Mouse (Mus musculus): ENCODE measurements at regions not wholly inside any gene's neighbourhood (a gene's known extent, or its start where the extent isn't known, plus 50 kb on each side); places are given as distances from the start of the nearest gene placed in this dataset.
A peak's percentile ranks its signal among the peaks of the same experiment; 100 is the strongest.

DNA sequence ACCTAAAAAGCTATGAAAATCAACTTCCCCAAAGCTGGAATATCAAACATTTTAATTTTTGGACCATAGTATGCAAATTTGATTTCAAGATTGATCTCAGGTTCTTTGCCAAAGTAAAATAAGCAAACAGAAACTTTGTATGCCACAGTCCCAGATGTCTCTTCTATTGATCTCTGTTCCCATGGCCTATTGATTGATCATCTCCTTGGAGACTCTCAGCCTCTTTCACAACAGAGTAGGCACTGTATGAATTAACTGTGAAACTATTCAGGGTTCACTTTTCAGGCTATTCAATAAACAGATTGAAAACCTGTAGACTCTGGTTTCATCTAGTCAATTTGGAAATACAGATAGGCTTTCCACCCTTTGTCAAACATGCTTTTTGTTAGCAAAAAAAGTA is 384.1 kb downstream of the Btg1 start:
- no peaks in the 10 kb centered on the region for H3K27me3 ChIP-seq (ENCODE audit: control insufficient read depth, insufficient read depth, low read length)
- H3K4me3 ChIP-seq (ENCODE audit: low read depth, low read length) = no peak overlapping the region
- H3K9ac ChIP-seq (ENCODE audit: low read length) = no peak overlapping the region
- no peaks in the 10 kb centered on the region for H3K9me3 ChIP-seq (ENCODE audit: control insufficient read depth, low read length)
- no peaks in the 10 kb centered on the region for H3K36me3 ChIP-seq (ENCODE audit: control insufficient read depth, insufficient read depth, low read length)
- H3K4me1 ChIP-seq (ENCODE audit: control insufficient read depth, insufficient read depth, low read length) = no peaks in the 10 kb centered on the region
- H3K27ac ChIP-seq (ENCODE audit: low read depth, low read length) = no peak overlapping the region
- ATAC-seq (ENCODE audit: low FRiP score) (no peak), DNase-seq (ENCODE audit: low spot score, missing footprints) (no peak)
- no peak overlapping the region for H3K4me2 ChIP-seq

DNA sequence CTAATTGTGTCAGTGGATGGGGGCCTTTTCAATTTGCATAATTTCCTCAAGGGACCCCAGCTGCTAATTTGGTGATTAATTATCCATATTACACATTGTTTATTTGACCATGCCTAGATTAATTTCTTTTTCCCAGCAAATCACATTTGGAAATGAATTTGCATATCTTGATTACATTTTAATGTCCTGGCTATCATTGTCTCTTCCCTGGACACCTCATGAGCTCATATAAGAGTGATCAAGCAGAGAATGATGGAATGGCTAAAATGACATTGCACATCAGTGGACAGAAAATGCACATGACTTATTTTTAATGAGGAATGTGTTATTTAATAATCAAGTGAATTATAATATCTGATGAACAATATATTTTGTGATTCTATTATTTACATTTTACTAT is 392.1 kb downstream of the Btg1 start:
- no peak for ATAC-seq (ENCODE audit: low FRiP score)
- H3K27ac ChIP-seq (ENCODE audit: low read depth, low read length) = no peak overlapping the region
- no peak overlapping the region for H3K4me2 ChIP-seq
- no peaks in the 10 kb centered on the region for H3K9me3 ChIP-seq (ENCODE audit: control insufficient read depth, low read length)
- no peak for DNase-seq (ENCODE audit: low spot score, missing footprints)
- H3K4me3 ChIP-seq (ENCODE audit: low read depth, low read length) = no peak overlapping the region
- H3K36me3 ChIP-seq (ENCODE audit: control insufficient read depth, insufficient read depth, low read length) = no peaks in the 10 kb centered on the region
- no peak overlapping the region for H3K9ac ChIP-seq (ENCODE audit: low read length)
- no peaks in the 10 kb centered on the region for H3K4me1 ChIP-seq (ENCODE audit: control insufficient read depth, insufficient read depth, low read length)
- no peaks in the 10 kb centered on the region for H3K27me3 ChIP-seq (ENCODE audit: control insufficient read depth, insufficient read depth, low read length)

DNA sequence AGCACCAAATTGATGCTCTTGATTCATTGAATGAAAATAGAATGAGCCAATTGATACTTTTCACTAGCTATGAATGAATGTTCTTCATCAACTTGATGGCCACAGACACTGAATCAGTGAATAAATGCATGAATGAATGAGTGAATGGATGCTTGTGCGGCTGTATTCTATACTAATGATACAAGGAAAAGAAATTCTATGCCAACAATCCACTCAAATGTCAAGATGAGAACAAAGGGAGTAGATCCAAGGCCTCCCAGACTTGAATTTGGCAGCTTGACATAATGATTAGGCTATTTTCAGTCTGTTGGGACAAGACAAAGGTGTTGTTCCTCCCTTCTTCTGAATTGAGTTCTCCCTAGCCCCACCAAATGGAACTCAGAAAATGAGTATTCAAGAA is 393.1 kb downstream of the Btg1 start:
- no peak for ATAC-seq (ENCODE audit: low FRiP score)

DNA sequence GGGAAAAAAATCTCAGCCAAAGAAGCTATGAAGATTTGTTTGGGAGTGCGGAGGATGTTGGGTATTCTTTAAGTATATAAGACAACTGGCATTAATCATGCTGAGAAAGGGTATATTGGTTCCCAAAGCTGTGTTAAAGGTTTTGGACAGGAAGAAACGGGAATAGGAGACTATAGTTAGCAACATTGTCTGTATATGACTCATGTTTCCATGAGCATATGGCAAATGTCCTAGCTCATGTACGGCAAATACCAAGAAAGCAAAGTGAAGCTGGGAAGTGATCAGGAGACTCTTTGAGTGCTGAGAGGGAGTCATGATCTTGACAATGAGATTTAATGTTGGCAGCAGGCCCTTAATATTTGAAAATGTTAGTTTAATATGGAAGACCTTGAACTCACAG is 401.8 kb downstream of the Btg1 start:
- ATAC-seq (ENCODE audit: low FRiP score) = no peak
- WGBS = 85% methylated on average over 3 of the region's 3 CpGs

More for the DNA sequence above, 393.1 kb downstream of the Btg1 start:
- H3K27me3 ChIP-seq (ENCODE audit: control insufficient read depth, insufficient read depth, low read length) = no peaks in the 10 kb centered on the region
- H3K4me1 ChIP-seq (ENCODE audit: control insufficient read depth, insufficient read depth, low read length) = no peaks in the 10 kb centered on the region
- no peak overlapping the region for H3K9ac ChIP-seq (ENCODE audit: low read length)
- H3K36me3 ChIP-seq (ENCODE audit: control insufficient read depth, insufficient read depth, low read length) = no peaks in the 10 kb centered on the region
- H3K4me2 ChIP-seq = no peak overlapping the region
- WGBS = 74% methylated on average over 1 of the region's 1 CpGs
- H3K4me3 ChIP-seq (ENCODE audit: low read depth, low read length) = no peak overlapping the region
- H3K9me3 ChIP-seq (ENCODE audit: control insufficient read depth, low read length) = no peaks in the 10 kb centered on the region
- no peak overlapping the region for H3K27ac ChIP-seq (ENCODE audit: low read depth, low read length)
- no peak for DNase-seq (ENCODE audit: low spot score, missing footprints)

DNA sequence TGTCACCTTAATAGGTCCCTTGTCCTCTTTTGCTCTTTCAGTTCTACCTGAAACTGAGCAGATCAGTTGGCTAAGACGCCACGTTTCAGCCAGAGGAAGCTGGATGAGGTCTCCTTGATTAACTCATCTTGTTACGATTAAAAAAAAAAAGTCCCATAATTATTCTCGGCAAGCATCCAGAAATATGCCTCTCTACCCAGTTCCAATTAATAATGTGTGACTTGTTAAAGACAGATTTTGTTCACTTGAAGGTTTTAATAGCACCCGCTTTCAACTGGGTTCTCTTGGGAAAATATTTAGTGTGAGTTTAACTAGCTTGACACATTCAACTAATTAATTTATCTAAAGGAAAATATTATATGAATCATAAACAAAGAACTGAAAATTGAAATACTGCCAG is 412.0 kb downstream of the Btg1 start:
- H3K9ac ChIP-seq (ENCODE audit: low read length) = no peak overlapping the region
- H3K4me3 ChIP-seq (ENCODE audit: low read depth, low read length) = no peak overlapping the region
- DNase-seq (ENCODE audit: low spot score, missing footprints) (peak; percentile 60), ATAC-seq (ENCODE audit: low FRiP score) (no peak)
- no peaks in the 10 kb centered on the region for H3K9me3 ChIP-seq (ENCODE audit: control insufficient read depth, low read length)
- H3K36me3 ChIP-seq (ENCODE audit: control insufficient read depth, insufficient read depth, low read length) = no peaks in the 10 kb centered on the region
- WGBS = 95% methylated on average over 5 of the region's 5 CpGs
- H3K4me2 ChIP-seq = no peak overlapping the region
- H3K4me1 ChIP-seq (ENCODE audit: control insufficient read depth, insufficient read depth, low read length) = no peaks in the 10 kb centered on the region
- no peak overlapping the region for H3K27ac ChIP-seq (ENCODE audit: low read depth, low read length)
- H3K27me3 ChIP-seq (ENCODE audit: control insufficient read depth, insufficient read depth, low read length) = no peaks in the 10 kb centered on the region

More for the DNA sequence above, 401.8 kb downstream of the Btg1 start:
- no peak overlapping the region for H3K4me3 ChIP-seq (ENCODE audit: low read depth, low read length)
- H3K36me3 ChIP-seq (ENCODE audit: control insufficient read depth, insufficient read depth, low read length) = no peaks in the 10 kb centered on the region
- H3K4me1 ChIP-seq (ENCODE audit: control insufficient read depth, insufficient read depth, low read length) = no peaks in the 10 kb centered on the region
- H3K27me3 ChIP-seq (ENCODE audit: control insufficient read depth, insufficient read depth, low read length) = no peaks in the 10 kb centered on the region
- H3K9me3 ChIP-seq (ENCODE audit: control insufficient read depth, low read length) = no peaks in the 10 kb centered on the region
- H3K4me2 ChIP-seq = no peak overlapping the region
- no peak overlapping the region for H3K9ac ChIP-seq (ENCODE audit: low read length)
- no peak overlapping the region for H3K27ac ChIP-seq (ENCODE audit: low read depth, low read length)
- peak; percentile 67 for DNase-seq (ENCODE audit: low spot score, missing footprints)

DNA sequence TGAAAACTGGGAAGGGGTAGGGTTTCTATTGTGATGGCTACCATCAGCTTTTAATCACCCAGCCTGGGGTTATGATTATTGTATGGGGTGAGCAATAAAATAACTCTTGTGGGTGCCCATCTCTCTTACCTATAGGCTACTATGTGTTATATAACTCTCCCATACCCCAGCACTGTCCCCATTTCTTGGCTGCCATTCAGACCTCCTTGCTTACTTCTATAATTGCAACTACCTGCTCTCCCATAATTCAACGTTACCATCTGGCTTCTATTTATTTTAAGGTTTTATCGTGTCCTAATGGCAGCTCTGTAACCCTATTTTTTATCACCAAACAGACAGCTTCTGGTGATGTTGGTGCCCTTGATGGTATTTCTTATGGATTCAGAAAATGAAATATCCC is 414.2 kb downstream of the Btg1 start:
- ATAC-seq (ENCODE audit: low FRiP score) = no peak
- H3K27ac ChIP-seq (ENCODE audit: low read depth, low read length) = no peak overlapping the region
- no peak overlapping the region for H3K9ac ChIP-seq (ENCODE audit: low read length)
- no peaks in the 10 kb centered on the region for H3K9me3 ChIP-seq (ENCODE audit: control insufficient read depth, low read length)
- H3K27me3 ChIP-seq (ENCODE audit: control insufficient read depth, insufficient read depth, low read length) = no peaks in the 10 kb centered on the region
- DNase-seq (ENCODE audit: low spot score, missing footprints) = no peak
- H3K4me3 ChIP-seq (ENCODE audit: low read depth, low read length) = no peak overlapping the region
- no peaks in the 10 kb centered on the region for H3K4me1 ChIP-seq (ENCODE audit: control insufficient read depth, insufficient read depth, low read length)
- no peak overlapping the region for H3K4me2 ChIP-seq
- H3K36me3 ChIP-seq (ENCODE audit: control insufficient read depth, insufficient read depth, low read length) = no peaks in the 10 kb centered on the region
- WGBS = 89% methylated on average over 2 of the region's 2 CpGs

DNA sequence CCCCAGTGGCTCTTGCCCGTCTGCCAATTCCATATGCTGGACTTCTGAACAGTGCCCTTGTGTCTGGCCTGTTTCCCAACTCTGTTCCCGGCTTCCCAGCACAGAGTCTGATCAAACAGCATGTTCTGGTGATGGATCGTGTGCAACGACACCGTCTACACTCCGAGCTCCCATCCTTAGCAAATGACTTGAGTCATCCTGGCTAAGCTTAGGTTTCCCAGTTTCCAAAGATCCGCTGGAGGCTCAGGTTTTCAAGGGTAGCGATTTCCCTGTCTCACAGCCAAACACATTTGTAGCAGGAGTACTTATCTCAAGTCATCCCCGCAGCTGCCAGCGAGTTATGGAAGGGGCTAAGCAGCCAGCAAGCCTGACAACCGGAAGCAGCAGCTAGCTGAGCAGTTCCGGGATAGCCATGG is 418.6 kb downstream of the Btg1 start:
- no peak overlapping the region for H3K9ac ChIP-seq (ENCODE audit: low read length)
- WGBS = 86% methylated on average over 12 of the region's 12 CpGs
- H3K4me1 ChIP-seq (ENCODE audit: control insufficient read depth, insufficient read depth, low read length) = no peaks in the 10 kb centered on the region
- H3K9me3 ChIP-seq (ENCODE audit: control insufficient read depth, low read length) = no peaks in the 10 kb centered on the region
- no peak overlapping the region for H3K4me2 ChIP-seq
- H3K27ac ChIP-seq (ENCODE audit: low read depth, low read length) = no peak overlapping the region
- H3K36me3 ChIP-seq (ENCODE audit: control insufficient read depth, insufficient read depth, low read length) = no peaks in the 10 kb centered on the region
- DNase-seq (ENCODE audit: low spot score, missing footprints) (no peak), ATAC-seq (ENCODE audit: low FRiP score) (no peak)
- no peak overlapping the region for H3K4me3 ChIP-seq (ENCODE audit: low read depth, low read length)
- H3K27me3 ChIP-seq (ENCODE audit: control insufficient read depth, insufficient read depth, low read length) = no peaks in the 10 kb centered on the region

DNA sequence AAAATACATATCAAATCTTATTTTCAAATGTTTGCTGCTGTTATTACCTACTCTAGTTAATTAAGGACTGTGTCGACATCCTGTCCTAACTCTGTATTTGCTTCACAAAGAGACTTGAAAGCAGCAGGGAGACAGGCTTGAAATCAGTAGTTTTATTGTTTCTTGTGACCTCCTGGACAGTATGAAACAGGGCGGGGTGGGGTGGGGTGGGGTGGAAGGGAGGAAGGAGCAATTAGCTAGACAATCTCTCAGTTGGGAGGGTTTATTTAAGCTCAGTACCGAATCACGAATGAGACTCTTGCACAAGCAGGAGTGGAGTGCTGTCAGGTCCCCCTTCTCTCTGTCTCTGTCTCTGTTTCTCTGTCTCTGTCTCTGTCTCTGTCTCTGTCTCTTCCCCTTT is 421.2 kb downstream of the Btg1 start:
- Histone ChIP-seq H3K36me3 (ENCODE audit: control insufficient read depth, insufficient read depth, low read length) (no peaks in the 10 kb centered on the region), H3K9me3 (ENCODE audit: control insufficient read depth, low read length) (no peaks in the 10 kb centered on the region), H3K9ac (ENCODE audit: low read length) (no peak overlapping the region), H3K27me3 (ENCODE audit: control insufficient read depth, insufficient read depth, low read length) (no peaks in the 10 kb centered on the region), H3K4me3 (ENCODE audit: low read depth, low read length) (no peak overlapping the region), H3K4me1 (ENCODE audit: control insufficient read depth, insufficient read depth, low read length) (no peaks in the 10 kb centered on the region), H3K4me2 (no peak overlapping the region), H3K27ac (ENCODE audit: low read depth, low read length) (no peak overlapping the region)
- WGBS = 68% methylated on average over 4 of the region's 4 CpGs
- no peak for ATAC-seq (ENCODE audit: low FRiP score)
- no peak for DNase-seq (ENCODE audit: low spot score, missing footprints)

DNA sequence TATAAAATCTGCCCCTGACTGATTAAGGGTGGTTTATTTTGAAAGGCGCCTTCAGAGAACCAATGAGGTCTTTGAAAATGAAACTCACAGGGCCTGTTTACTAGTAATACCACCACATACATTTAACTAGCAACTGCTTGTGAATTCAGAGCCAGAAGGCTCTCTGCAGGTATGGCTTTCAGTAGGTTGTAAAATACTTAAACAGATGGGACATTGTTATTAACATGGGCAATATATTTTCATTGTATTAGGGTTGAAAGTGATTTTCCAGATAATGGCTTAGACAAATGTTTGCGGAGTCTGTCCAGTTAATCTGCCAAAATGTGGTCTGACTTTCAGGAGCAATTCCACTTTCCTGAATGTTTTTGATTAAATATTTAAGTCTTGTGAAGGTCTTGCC is 430.8 kb downstream of the Btg1 start:
- H3K4me3 ChIP-seq (ENCODE audit: low read depth, low read length) = no peak overlapping the region
- H3K9me3 ChIP-seq (ENCODE audit: control insufficient read depth, low read length) = peaks cover 2% of the 10 kb centered on the region; the same call in 1 of the 2 replicates
- H3K9ac ChIP-seq (ENCODE audit: low read length) = no peak overlapping the region
- no peaks in the 10 kb centered on the region for H3K4me1 ChIP-seq (ENCODE audit: control insufficient read depth, insufficient read depth, low read length)
- DNase-seq (ENCODE audit: low spot score, missing footprints) (no peak), ATAC-seq (ENCODE audit: low FRiP score) (no peak)
- H3K27me3 ChIP-seq (ENCODE audit: control insufficient read depth, insufficient read depth, low read length) = no peaks in the 10 kb centered on the region
- 94% methylated on average over 2 of the region's 2 CpGs for WGBS
- H3K27ac ChIP-seq (ENCODE audit: low read depth, low read length) = no peak overlapping the region
- H3K4me2 ChIP-seq = no peak overlapping the region
- no peaks in the 10 kb centered on the region for H3K36me3 ChIP-seq (ENCODE audit: control insufficient read depth, insufficient read depth, low read length)

DNA sequence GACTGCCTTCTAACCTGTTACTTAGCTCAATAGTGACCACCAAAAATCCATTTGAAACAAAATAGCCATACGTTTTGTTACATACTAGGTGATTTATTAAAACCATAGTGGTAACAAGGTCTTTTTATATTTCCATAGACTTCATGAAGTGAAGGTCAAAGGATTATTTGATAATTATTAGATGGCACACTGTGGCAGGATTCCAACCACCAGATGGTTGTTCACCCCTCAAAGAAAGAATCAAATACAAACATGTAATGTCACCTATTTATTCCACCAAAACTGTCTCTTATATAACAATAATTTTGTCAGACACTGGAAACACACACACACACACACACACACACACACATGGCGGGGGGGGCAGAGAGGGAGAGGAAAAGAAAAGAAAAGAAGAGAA is 431.2 kb downstream of the Btg1 start:
- ATAC-seq (ENCODE audit: low FRiP score) = no peak
- no peaks in the 10 kb centered on the region for H3K36me3 ChIP-seq (ENCODE audit: control insufficient read depth, insufficient read depth, low read length)
- peaks cover 2% of the 10 kb centered on the region; the same call in 1 of the 2 replicates for H3K9me3 ChIP-seq (ENCODE audit: control insufficient read depth, low read length)
- H3K4me1 ChIP-seq (ENCODE audit: control insufficient read depth, insufficient read depth, low read length) = no peaks in the 10 kb centered on the region
- no peaks in the 10 kb centered on the region for H3K27me3 ChIP-seq (ENCODE audit: control insufficient read depth, insufficient read depth, low read length)
- no peak overlapping the region for H3K4me2 ChIP-seq
- no peak overlapping the region for H3K9ac ChIP-seq (ENCODE audit: low read length)
- DNase-seq (ENCODE audit: low spot score, missing footprints) = no peak
- 88% methylated on average over 2 of the region's 2 CpGs for WGBS
- H3K4me3 ChIP-seq (ENCODE audit: low read depth, low read length) = no peak overlapping the region
- no peak overlapping the region for H3K27ac ChIP-seq (ENCODE audit: low read depth, low read length)
